Mouse (Mus musculus) stomach, postnatal 0 days (tissue): ENCODE data around the gene Pkp4. TPM values are rescaled to one million over a fixed set of nuclear protein-coding genes. Genes with fewer than 3 reads are reported as not detected.
A peak's percentile ranks its signal among the peaks of the same experiment; 100 is the strongest.

Source experiments
- ATAC-seq: fragments of 200-750 bp; cut with Nextera tagmentation; 2 replicates; pipeline ENCODE4 v1.8.0; 2017; ENCODE audit not compliant: low FRiP score, low TSS enrichment
- DNase-seq: peaks from one replicate; pipeline ENCODE4 v3.0.0-alpha.2; 2016; ENCODE audit warnings: low spot score
- H3K27ac ChIP-seq: fragments of 300-500 bp; sonication (generic); replicated peaks from 2 replicates; pipeline ENCODE4 v1.5.1; 2014; ENCODE audit warnings: mild to moderate bottlenecking, control low read depth
- H3K27me3 ChIP-seq: fragments of 300-500 bp; sonication (generic); 2 replicates; pipeline ENCODE4 v1.6.1; 2014; ENCODE audit warnings: low read length; ENCODE audit not compliant: control insufficient read depth, insufficient read depth
- H3K36me3 ChIP-seq: fragments of 300-500 bp; sonication (generic); 2 replicates; pipeline ENCODE4 v1.6.1; 2014; ENCODE audit warnings: low read length, mixed read lengths; ENCODE audit not compliant: control insufficient read depth, insufficient read depth
- H3K4me1 ChIP-seq: fragments of 300-500 bp; sonication (generic); replicated peaks from 2 replicates; pipeline ENCODE4 v1.6.1; 2014; ENCODE audit warnings: antibody characterized with exemption; ENCODE audit not compliant: control insufficient read depth, insufficient read depth
- H3K4me2 ChIP-seq: fragments of 300-500 bp; sonication (generic); replicated peaks from 2 replicates; pipeline ENCODE4 v1.6.1; 2014; ENCODE audit warnings: low read depth, mild to moderate bottlenecking, control low read depth, moderate library complexity
- H3K4me3 ChIP-seq: fragments of 300-500 bp; sonication (generic); 2 replicates; pipeline ENCODE4 v1.5.1; 2014; ENCODE audit warnings: low read depth, low read length, control low read depth
- H3K9ac ChIP-seq: fragments of 300-500 bp; sonication (generic); 2 replicates; pipeline ENCODE4 v1.6.1; 2014; ENCODE audit warnings: mild to moderate bottlenecking, low read length, control low read depth, mixed read lengths
- H3K9me3 ChIP-seq: fragments of 300-500 bp; sonication (generic); 2 replicates; pipeline ENCODE4 v1.6.1; 2016; ENCODE audit warnings: low read length; ENCODE audit not compliant: control insufficient read depth
- CTCF ChIP-seq: IDR thresholded peaks from 2 replicates; pipeline ENCODE4 v1.5.1; 2016; ENCODE audit warnings: antibody characterized with exemption, low read depth, mild to moderate bottlenecking, moderate library complexity
- EP300 ChIP-seq: optimal IDR thresholded peaks from 2 replicates; pipeline ENCODE3; 2016; ENCODE audit warnings: antibody characterized with exemption
- WGBS: fragments of 180-500 bp; shearing (Covaris S2); extraction: QIAGEN DNeasy Blood & Tissue Kit; methylation state at CpG from one replicate; pipeline ENCODE4 v1.1.7; 2014; 5-methylcytosine and 5-hydroxymethylcytosine counted together
- polyA plus RNA-seq: library from polyadenylated mRNA; unstranded; fragments of >200 nt; fragmentation: Nextera tagmentation; extraction: Ambion mirVana; gene quantifications from 2 replicates; pipeline ENCODE4 v1.2.1, GENCODE M21; 2015

Pkp4 gene
- polyA plus RNA-seq, 1 experiment from 2014 or later, result 16.9 TPM

- H3K9ac ChIP-seq, result no peak overlapping the region
- no peak overlapping the region for H3K27ac ChIP-seq
- no peak overlapping the region for H3K4me3 ChIP-seq
- H3K36me3 ChIP-seq, result peaks cover 19% of the 10 kb centered on the region
- 80% methylated on average over 12 of the region's 12 CpGs for WGBS
- H3K9me3 ChIP-seq, result no peaks in the 10 kb centered on the region
- TF ChIP-seq EP300 (no peak), CTCF (no peak)
- no peaks in the 10 kb centered on the region for H3K4me1 ChIP-seq
- H3K4me2 ChIP-seq, result no peak overlapping the region
- no peaks in the 10 kb centered on the region for H3K27me3 ChIP-seq
- DNase-seq (no peak), ATAC-seq (no peak)
Observed at GRCm38 (mm10) chr2:59346443-59346842, 185.8 kb downstream of the Pkp4 start.

GRCm38 (mm10) chr2:59348585-59348984, 187.9 kb downstream of the Pkp4 start:
- Histone ChIP-seq H3K9me3 (no peaks in the 10 kb centered on the region), H3K4me3 (no peak overlapping the region), H3K27me3 (no peaks in the 10 kb centered on the region), H3K27ac (0 out of 2 replicates have a peak overlapping the region, but pooled peaks have one; percentile 56), H3K4me2 (no peak overlapping the region), H3K4me1 (no peaks in the 10 kb centered on the region), H3K9ac (no peak overlapping the region), H3K36me3 (0 out of 2 replicates have a peak, but pooled peaks cover 9% of the 10 kb centered on the region)
- DNase-seq (no peak), ATAC-seq (no peak)
- WGBS, result 46% methylated on average over 8 of the region's 8 CpGs
- no peak for TF ChIP-seq EP300
- TF ChIP-seq CTCF, result no peak

GRCm38 (mm10) chr2:59350094-59350493, 189.4 kb downstream of the Pkp4 start:
- TF ChIP-seq CTCF, result no peak
- TF ChIP-seq EP300, result no peak
- H3K36me3 ChIP-seq, result peaks cover 9% of the 10 kb centered on the region
- no peak overlapping the region for H3K4me3 ChIP-seq
- ATAC-seq, result peak; percentile 25; the same call in 1 of the 2 replicates
- H3K27me3 ChIP-seq, result no peaks in the 10 kb centered on the region
- H3K9me3 ChIP-seq, result no peaks in the 10 kb centered on the region
- peak overlapping the region; percentile 61 for H3K27ac ChIP-seq
- 60% methylated on average over 3 of the region's 3 CpGs for WGBS
- H3K4me2 ChIP-seq, result no peak overlapping the region
- no peak overlapping the region for H3K9ac ChIP-seq
- no peak for DNase-seq
- H3K4me1 ChIP-seq, result no peaks in the 10 kb centered on the region

- ATAC-seq (peak; percentile 39; the same call in 1 of the 2 replicates), DNase-seq (no peak)
- Histone ChIP-seq H3K27me3 (no peaks in the 10 kb centered on the region), H3K4me3 (no peak overlapping the region), H3K9me3 (no peaks in the 10 kb centered on the region), H3K4me2 (no peak overlapping the region), H3K4me1 (no peaks in the 10 kb centered on the region), H3K27ac (peak overlapping the region; percentile 70), H3K36me3 (peaks cover 7% of the 10 kb centered on the region), H3K9ac (no peak overlapping the region)
- no peak for TF ChIP-seq EP300
- TF ChIP-seq CTCF, result no peak
- WGBS, result 44% methylated on average over 16 of the region's 16 CpGs
Observed at GRCm38 (mm10) chr2:59351303-59352099, 190.9 kb downstream of the Pkp4 start.

- 39% methylated on average over 3 of the region's 3 CpGs for WGBS
- no peak overlapping the region for H3K27ac ChIP-seq
- H3K4me1 ChIP-seq, result no peaks in the 10 kb centered on the region
- H3K4me2 ChIP-seq, result no peak overlapping the region
- no peaks in the 10 kb centered on the region for H3K27me3 ChIP-seq
- no peak for TF ChIP-seq CTCF
- no peak for TF ChIP-seq EP300
- ATAC-seq (no peak), DNase-seq (peak; percentile 53)
- peaks cover 7% of the 10 kb centered on the region for H3K36me3 ChIP-seq
- H3K4me3 ChIP-seq, result no peak overlapping the region
- H3K9me3 ChIP-seq, result no peaks in the 10 kb centered on the region
- no peak overlapping the region for H3K9ac ChIP-seq
Observed at GRCm38 (mm10) chr2:59353821-59354220, 193.2 kb downstream of the Pkp4 start.
